ENCODE assay signal across 25 mouse cellular contexts in the genomic region with DNA sequence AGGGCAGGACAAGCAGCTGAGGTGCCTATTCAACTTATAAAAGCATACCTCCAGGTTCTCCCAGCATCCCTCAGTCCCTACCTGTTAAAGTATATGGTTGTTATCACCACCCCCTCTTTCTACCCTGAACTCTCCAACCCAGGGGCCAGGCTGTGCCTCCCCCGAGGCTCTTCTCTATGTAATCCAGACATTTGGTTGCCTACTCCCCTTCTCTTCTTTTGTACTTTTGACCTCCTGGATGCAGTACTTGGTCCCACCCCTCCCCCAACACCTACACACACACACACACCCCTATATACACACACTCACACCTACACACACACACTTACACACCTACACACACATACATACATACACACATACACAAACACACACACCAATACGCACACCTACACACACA.
"Had no signal": no experiment of that assay in that cellular context is flagged by ENCODE, and none has a peak within 500 bp of the region (broad histone marks: within the 10 kb centered on the region; RNA-seq: fewer than 3 reads in every experiment).

No protein-coding gene starts in this region.

- H3K9me3 ChIP-seq: forebrain, embryonic 15.5 days; heart, embryonic 13.5 days; heart, embryonic 15.5 days; hindbrain, embryonic 13.5 days; hindbrain, embryonic 15.5 days; intestine, embryonic 15.5 days; kidney, embryonic 15.5 days; limb, embryonic 12.5 days; liver, embryonic 12.5 days had no signal

- ATAC-seq: forebrain, postnatal 0 days; hindbrain, postnatal 0 days; intestine, embryonic 15.5 days; liver, embryonic 12.5 days had no signal

- H3K36me3 ChIP-seq: forebrain, embryonic 15.5 days; heart, embryonic 13.5 days; heart, embryonic 15.5 days; hindbrain, embryonic 13.5 days; hindbrain, embryonic 15.5 days; intestine, embryonic 15.5 days; kidney, embryonic 15.5 days; limb, embryonic 12.5 days; liver, embryonic 12.5 days had no signal

- H3K27ac ChIP-seq: forebrain, embryonic 15.5 days; heart, embryonic 13.5 days; heart, embryonic 15.5 days; hindbrain, embryonic 13.5 days; hindbrain, embryonic 15.5 days; hindbrain, postnatal 0 days; intestine, embryonic 15.5 days; kidney, embryonic 15.5 days; kidney, postnatal 0 days; limb, embryonic 12.5 days; liver, embryonic 12.5 days had no signal

- H3K27me3 ChIP-seq: forebrain, embryonic 15.5 days; heart, embryonic 13.5 days; heart, embryonic 15.5 days; hindbrain, embryonic 13.5 days; hindbrain, embryonic 15.5 days; intestine, embryonic 15.5 days; kidney, embryonic 15.5 days; limb, embryonic 12.5 days; liver, embryonic 12.5 days had no signal

- H3K4me3 ChIP-seq: forebrain, embryonic 15.5 days; heart, embryonic 13.5 days; heart, embryonic 15.5 days; hindbrain, embryonic 13.5 days; hindbrain, embryonic 15.5 days; intestine, embryonic 15.5 days; kidney, embryonic 15.5 days; limb, embryonic 12.5 days; liver, embryonic 12.5 days had no signal

- H3K9ac ChIP-seq: forebrain, embryonic 15.5 days; forebrain, postnatal 0 days; heart, embryonic 13.5 days; heart, embryonic 15.5 days; hindbrain, embryonic 13.5 days; hindbrain, embryonic 15.5 days; intestine, embryonic 15.5 days; kidney, embryonic 15.5 days; limb, embryonic 12.5 days; liver, embryonic 12.5 days had no signal

- H3K4me1 ChIP-seq: hindbrain, embryonic 13.5 days; hindbrain, embryonic 15.5 days; intestine, embryonic 15.5 days; kidney, embryonic 15.5 days had no signal

- H3K4me2 ChIP-seq: forebrain, embryonic 15.5 days; heart, embryonic 11.5 days; heart, embryonic 13.5 days; heart, embryonic 15.5 days; hindbrain, embryonic 13.5 days; hindbrain, embryonic 15.5 days; intestine, embryonic 15.5 days; kidney, embryonic 15.5 days; limb, embryonic 12.5 days; liver, embryonic 12.5 days had no signal

- DNase-seq: forebrain, postnatal 0 days; gastrocnemius, postnatal 14 days; gastrocnemius, postnatal 36 days; heart, postnatal 14 days; heart, postnatal 36 days; kidney, adult 11 months; kidney, adult 2 months; kidney, adult 9 months; kidney, postnatal 14 days; kidney, postnatal 36 days; layer of hippocampus, adult 9-11 months; layer of hippocampus, postnatal 36 days; left cerebral cortex, postnatal 4 days had no signal
